Mouse (Mus musculus) kidney, embryonic 15.5 days (tissue): ENCODE results near the gene Cpne2. TPM values are rescaled to one million over a fixed set of nuclear protein-coding genes. Genes with fewer than 3 reads are reported as not detected.

Experiments used
- ATAC-seq: fragments of 200-750 bp; cut with Nextera tagmentation; replicated peaks from 2 replicates; pipeline ENCODE4 v1.8.0; 2017; ENCODE audit warnings: moderate TSS enrichment; ENCODE audit not compliant: low FRiP score
- H3K27ac ChIP-seq: fragments of 300-500 bp; sonication (generic); 2 replicates; pipeline ENCODE4 v1.5.1; 2015; ENCODE audit warnings: mild to moderate bottlenecking, inconsistent platforms
- H3K27me3 ChIP-seq: fragments of 300-500 bp; sonication (generic); 2 replicates; pipeline ENCODE4 v1.6.1; 2015; ENCODE audit warnings: inconsistent platforms
- H3K36me3 ChIP-seq: fragments of 300-500 bp; sonication (generic); 2 replicates; pipeline ENCODE4 v1.6.1; 2015; ENCODE audit warnings: inconsistent platforms
- H3K4me1 ChIP-seq: fragments of 300-500 bp; sonication (generic); 2 replicates; pipeline ENCODE4 v1.6.1; 2015; ENCODE audit warnings: inconsistent platforms
- H3K4me2 ChIP-seq: fragments of 300-500 bp; sonication (generic); 2 replicates; pipeline ENCODE4 v1.6.1; 2015; ENCODE audit warnings: moderate library complexity, mild to moderate bottlenecking, inconsistent platforms
- H3K4me3 ChIP-seq: fragments of 300-500 bp; sonication (generic); replicated peaks from 2 replicates; pipeline ENCODE4 v1.5.1; 2015; ENCODE audit warnings: mild to moderate bottlenecking, inconsistent platforms
- H3K9ac ChIP-seq: fragments of 300-500 bp; sonication (generic); 2 replicates; pipeline ENCODE4 v1.6.1; 2015; ENCODE audit warnings: mild to moderate bottlenecking, inconsistent platforms
- H3K9me3 ChIP-seq: fragments of 300-500 bp; sonication (generic); replicated peaks from 2 replicates; pipeline ENCODE4 v1.6.1; 2016; ENCODE audit warnings: inconsistent platforms
- WGBS: fragments of 180-500 bp; shearing (Covaris S2); methylation state at CpG from one replicate; pipeline ENCODE4 v1.1.7; 2015; ENCODE audit warnings: mixed read lengths; 5-methylcytosine and 5-hydroxymethylcytosine counted together
- microRNA-seq: library from miRNA; unstranded; fragments of <30 nt; microRNA quantifications from one replicate; pipeline ENCODE4, GENCODE M21; 2016
- polyA plus RNA-seq: library from polyadenylated mRNA; unstranded; fragments of >200 nt; fragmentation: Nextera tagmentation; extraction: Ambion mirVana; gene quantifications from 2 replicates; pipeline ENCODE4 v1.2.1, GENCODE M21; 2015

Cpne2 gene
- polyA plus RNA-seq, 1 experiment from 2014 or later: 11.9 TPM

DNA sequence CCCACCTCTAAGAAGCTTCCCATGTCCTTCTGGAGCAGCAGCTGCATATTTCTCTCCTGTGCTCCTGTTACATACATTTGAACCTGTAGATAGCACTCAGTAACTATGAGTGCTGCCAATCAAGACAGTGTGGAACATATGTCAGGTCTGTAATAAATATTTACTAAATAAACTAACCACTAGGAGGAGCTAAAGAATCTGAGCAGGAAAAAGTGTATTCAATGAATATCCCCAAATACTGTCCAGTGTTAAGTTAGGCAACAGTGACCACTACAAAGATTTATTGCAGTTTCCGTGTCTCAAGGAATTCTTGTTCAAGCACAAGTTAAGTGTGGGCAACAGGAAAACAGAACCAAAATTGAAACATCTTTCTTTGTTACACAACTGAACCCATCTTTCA is 61.4 kb downstream of the Cpne2 start:
- 24% methylated on average over 1 of the region's 1 CpGs for WGBS
- Histone ChIP-seq H3K4me3 (no peak overlapping the region), H3K27me3 (no peaks in the 10 kb centered on the region), H3K9ac (no peak overlapping the region), H3K4me1 (peaks cover 16% of the 10 kb centered on the region), H3K4me2 (no peak overlapping the region), H3K9me3 (no peaks in the 10 kb centered on the region), H3K36me3 (peaks cover 14% of the 10 kb centered on the region), H3K27ac (no peak overlapping the region)
- ATAC-seq: no peak

- Histone ChIP-seq H3K9me3 (no peaks in the 10 kb centered on the region), H3K36me3 (0 out of 2 replicates have a peak, but pooled peaks cover 5% of the 10 kb centered on the region), H3K4me1 (peaks cover 21% of the 10 kb centered on the region), H3K9ac (peak overlapping the region; percentile 92), H3K27me3 (no peaks in the 10 kb centered on the region), H3K4me3 (peak overlapping the region; percentile 80), H3K27ac (peak overlapping the region; percentile 94; the same call in 1 of the 2 replicates), H3K4me2 (peak overlapping the region; percentile 78)
- 10% methylated on average over 5 of the region's 5 CpGs for WGBS
- ATAC-seq: no peak
Observed at GRCm38 (mm10) chr8:94600478-94600877, 67.7 kb downstream of the Cpne2 start.

DNA sequence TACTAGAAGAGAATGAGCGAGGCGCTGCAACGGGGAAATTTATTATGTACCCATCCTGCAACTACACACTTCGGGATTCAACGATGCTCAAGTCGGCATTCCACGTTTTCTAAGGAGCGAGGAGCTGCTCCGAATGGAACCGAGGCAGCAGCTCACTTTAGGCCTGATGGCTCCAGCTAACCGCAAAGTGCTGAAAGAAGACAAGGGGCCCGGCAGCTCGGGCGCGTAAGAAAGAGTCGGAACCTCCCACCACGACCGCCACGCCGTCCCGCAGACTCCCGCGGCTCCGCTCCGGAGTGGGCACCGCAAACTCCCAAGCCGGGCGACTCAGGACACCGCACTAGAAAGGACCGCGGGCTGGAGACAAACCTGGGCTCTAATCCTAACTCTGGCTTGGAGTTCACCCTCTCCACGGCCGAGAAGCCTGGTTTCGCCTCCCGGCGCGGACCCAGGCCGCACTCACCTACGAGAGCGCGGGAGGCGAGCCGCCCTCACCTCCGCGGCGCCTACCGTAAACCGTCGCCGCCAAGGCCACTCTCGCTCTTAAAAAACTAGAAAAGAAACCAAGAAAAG is 68.3 kb downstream of the Cpne2 start:
- Histone ChIP-seq H3K9ac (peak overlapping the region; percentile 92), H3K4me3 (peak overlapping the region; percentile 80), H3K27me3 (no peaks in the 10 kb centered on the region), H3K9me3 (no peaks in the 10 kb centered on the region), H3K36me3 (no peaks in the 10 kb centered on the region), H3K4me2 (peak overlapping the region; percentile 78), H3K4me1 (peaks cover 21% of the 10 kb centered on the region), H3K27ac (peak overlapping the region; percentile 94)
- ATAC-seq: peak; percentile 49
- under 1% methylated on average over 51 of the region's 51 CpGs for WGBS

DNA sequence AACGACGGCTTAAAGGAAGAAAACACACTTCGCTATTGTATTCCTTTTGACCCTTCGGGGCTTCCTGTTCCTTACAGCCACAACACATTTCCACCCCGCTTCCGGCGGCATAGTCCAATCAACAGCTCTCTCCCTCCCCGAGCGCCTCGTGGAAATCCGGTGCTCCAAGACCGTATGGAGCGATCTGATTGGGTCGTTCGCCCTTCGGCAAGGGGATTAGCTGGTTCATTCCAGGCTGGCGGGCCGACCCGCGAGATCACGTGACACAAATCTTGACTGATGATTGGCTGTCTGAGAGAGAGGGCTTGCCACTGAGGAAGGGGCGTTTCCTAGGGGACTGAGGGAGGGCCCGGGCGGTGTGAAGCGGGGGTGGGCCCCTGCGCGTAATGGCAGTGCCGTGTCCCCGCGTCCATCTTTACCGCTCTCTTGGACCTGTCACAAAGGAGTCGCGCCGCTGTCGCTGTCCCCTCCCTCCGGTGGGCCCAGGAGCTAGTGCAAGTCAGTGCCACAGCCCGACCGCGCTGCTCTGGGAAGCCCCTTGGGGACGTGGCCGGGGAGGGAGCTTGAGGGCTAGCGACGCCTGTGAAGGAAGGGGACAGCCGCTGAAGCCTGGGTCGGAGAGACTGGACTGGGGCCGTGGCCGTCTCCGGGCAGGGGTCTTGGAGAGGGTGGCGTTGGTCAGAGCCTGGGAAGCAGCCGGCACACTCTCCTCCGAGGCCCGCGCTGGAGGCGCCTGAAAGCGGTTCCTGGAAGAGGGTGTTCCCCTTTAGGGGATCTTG is 69.0 kb downstream of the Cpne2 start, which contains the start of the genes Rspry1 and Fam192a:
Rspry1 (plus strand) TSS at position 331 of the 779 bp plus-strand sequence.
Fam192a (minus strand) TSS at position 391 of the 779 bp plus-strand sequence.
- peak; percentile 100 for ATAC-seq
- Histone ChIP-seq H3K9me3 (no peaks in the 10 kb centered on the region), H3K36me3 (no peaks in the 10 kb centered on the region), H3K4me3 (peak within 1 kb of the TSS; percentile 80), H3K4me2 (peak within 1 kb of the TSS; percentile 78), H3K27ac (peak within 1 kb of the TSS; percentile 94), H3K9ac (peak within 1 kb of the TSS; percentile 92), H3K27me3 (no peaks in the 10 kb centered on the region), H3K4me1 (peaks cover 21% of the 10 kb centered on the region)
- WGBS: under 1% methylated on average over 55 of the region's 55 CpGs

DNA sequence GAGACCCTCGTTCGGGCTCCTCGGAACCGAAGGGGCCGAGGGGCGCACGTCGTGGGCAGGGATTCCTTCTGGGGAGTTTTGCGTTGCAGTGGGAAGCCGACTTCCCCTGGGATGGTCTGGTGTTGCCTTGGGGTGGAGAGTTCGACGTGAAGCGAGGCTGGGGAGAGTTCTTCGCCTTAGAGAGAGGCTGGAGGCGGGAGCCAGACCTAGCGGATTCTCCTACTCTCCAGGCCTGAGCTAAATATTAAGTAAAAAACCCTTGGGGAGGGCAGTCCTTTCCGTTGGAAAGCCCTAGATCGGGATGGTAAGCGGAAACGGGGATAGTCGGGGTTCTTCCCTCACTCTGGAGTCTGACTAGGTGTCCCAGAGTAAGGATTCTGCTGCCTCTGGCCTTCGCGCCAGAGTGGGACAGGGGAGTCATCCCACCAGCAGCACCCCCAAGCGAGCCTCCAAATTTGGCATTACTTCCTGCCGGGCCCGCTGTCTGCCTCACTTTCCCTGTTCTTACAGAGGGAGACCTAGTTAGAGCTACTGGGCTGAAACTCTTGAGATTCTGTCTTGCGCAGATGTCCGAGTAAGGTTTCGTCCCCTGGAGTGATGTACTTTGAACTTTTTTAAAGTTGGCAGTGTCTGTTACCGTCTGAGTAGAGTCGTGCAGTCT is 69.8 kb downstream of the Cpne2 start:
- Histone ChIP-seq H3K27me3 (no peaks in the 10 kb centered on the region), H3K4me3 (peak overlapping the region; percentile 80), H3K9me3 (no peaks in the 10 kb centered on the region), H3K9ac (peak overlapping the region; percentile 92), H3K27ac (peak overlapping the region; percentile 85), H3K4me1 (peaks cover 21% of the 10 kb centered on the region), H3K4me2 (peak overlapping the region; percentile 70), H3K36me3 (no peaks in the 10 kb centered on the region)
- 0% methylated on average over 31 of the region's 31 CpGs for WGBS
- peak; percentile 1; the same call in 1 of the 2 replicates for ATAC-seq

DNA sequence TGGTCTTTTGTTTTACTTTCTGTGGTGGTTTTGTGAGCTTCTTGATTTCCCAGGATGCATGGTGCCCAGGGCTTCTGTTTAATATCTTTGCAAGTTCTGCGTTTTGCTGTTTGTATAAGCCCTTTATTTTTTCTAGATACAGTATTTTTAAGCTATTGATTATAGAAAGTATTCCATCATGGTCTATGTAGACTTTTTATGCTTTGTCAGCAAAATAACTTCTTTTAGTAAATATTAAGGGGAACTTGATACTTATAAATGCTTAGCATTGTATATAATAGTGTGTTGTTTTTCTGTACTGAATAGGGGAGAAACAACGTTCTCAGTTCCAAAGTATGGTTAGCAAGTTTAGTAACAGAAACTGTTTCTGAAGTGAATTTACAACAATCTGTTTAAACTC is 71.2 kb downstream of the Cpne2 start:
- H3K27ac ChIP-seq: no peak overlapping the region
- 86% methylated on average over 2 of the region's 2 CpGs for WGBS
- no peak overlapping the region for H3K9ac ChIP-seq
- no peaks in the 10 kb centered on the region for H3K36me3 ChIP-seq
- H3K4me1 ChIP-seq: peaks cover 21% of the 10 kb centered on the region
- no peak overlapping the region for H3K4me3 ChIP-seq
- no peaks in the 10 kb centered on the region for H3K27me3 ChIP-seq
- no peak overlapping the region for H3K4me2 ChIP-seq
- no peaks in the 10 kb centered on the region for H3K9me3 ChIP-seq
- ATAC-seq: no peak

- Histone ChIP-seq H3K4me3 (no peak overlapping the region), H3K9ac (no peak overlapping the region), H3K4me1 (peaks cover 8% of the 10 kb centered on the region; the same call in 1 of the 2 replicates), H3K9me3 (no peaks in the 10 kb centered on the region), H3K36me3 (no peaks in the 10 kb centered on the region), H3K27me3 (no peaks in the 10 kb centered on the region), H3K4me2 (no peak overlapping the region), H3K27ac (no peak overlapping the region)
- no peak for ATAC-seq
- 93% methylated on average over 5 of the region's 5 CpGs for WGBS
Observed at GRCm38 (mm10) chr8:94607064-94607463, 74.3 kb downstream of the Cpne2 start.

Small RNAs within 50 kb of the gene (microRNA-seq; reads per million reads assigned to microRNA genes)
- not detected for gene Mir7072

Other genes with a start within 250 kb of the Cpne2 start
- gene Slc12a3, start 203.8 kb upstream of the Cpne2 start, polyA plus RNA-seq: 6.1 and 6.4 TPM in 2 replicates
- 66.7 and 70.0 TPM in 2 replicates for gene Herpud1, start 146.6 kb upstream of the Cpne2 start, polyA plus RNA-seq
- 0.22 and 0.27 TPM in 2 replicates for gene Nlrc5, start 98.6 kb upstream of the Cpne2 start, polyA plus RNA-seq
- gene Rspry1, start 68.9 kb downstream of the Cpne2 start, polyA plus RNA-seq: 38.3 and 39.8 TPM in 2 replicates
- gene Fam192a, start 69.0 kb downstream of the Cpne2 start, polyA plus RNA-seq: 70.0 and 73.2 TPM in 2 replicates
- 138 and 142 TPM in 2 replicates for gene Arl2bp, start 133.6 kb downstream of the Cpne2 start, polyA plus RNA-seq
- 12.1 and 13.1 TPM in 2 replicates for gene Pllp, start 163.3 kb downstream of the Cpne2 start, polyA plus RNA-seq
- not detected in 2 replicates for gene Ccl22, start 212.6 kb downstream of the Cpne2 start, polyA plus RNA-seq
- 9.6 and 9.8 TPM in 2 replicates for gene Cx3cl1, start 239.0 kb downstream of the Cpne2 start, polyA plus RNA-seq